Mouse (Mus musculus): ENCODE measurements around the gene Stip1. TPM values are rescaled to one million over a fixed set of nuclear protein-coding genes. Genes with fewer than 3 reads are reported as not detected.
"Not testable (repeated sequence)": the region's sequence is repeated elsewhere in the genome, so short reads cannot be mapped to it uniquely, and the experiment has no call there.

The Stip1 gene
- polyA plus RNA-seq, 1 experiment from 2014 or later: 249 TPM

GRCm38 (mm10) chr19:7058541-7058940, 18.8 kb upstream of the Stip1 start:
- 63% methylated on average over 6 of the region's 6 CpGs for WGBS

GRCm38 (mm10) chr19:7057722-7058207, 18.0 kb upstream of the Stip1 start:
- Histone ChIP-seq H3K9me3 (no peaks in the 10 kb centered on the region), H3K27ac (peak overlapping the region; percentile 73)
- peak; percentile 70 for ATAC-seq (ENCODE audit: borderline replicate concordance, extremely low read depth, low FRiP score, low TSS enrichment)

More at GRCm38 (mm10) chr19:7058541-7058940, 18.8 kb upstream of the Stip1 start:
- Histone ChIP-seq H3K36me3 (no peaks in the 10 kb centered on the region), H3K9me3 (no peaks in the 10 kb centered on the region), H3K4me3 (peak overlapping the region; percentile 58; the same call in 1 of the 2 replicates), H3K4me2 (peak overlapping the region; percentile 98), H3K27ac (peak overlapping the region; percentile 73; the same call in 1 of the 2 replicates), H3K27me3 (no peaks in the 10 kb centered on the region), H3K9ac (no peak overlapping the region), H3K4me1 (peaks cover 33% of the 10 kb centered on the region)
- ATAC-seq (ENCODE audit: borderline replicate concordance, extremely low read depth, low FRiP score, low TSS enrichment): no peak

GRCm38 (mm10) chr19:7057126-7057721, 17.5 kb upstream of the Stip1 start:
- Histone ChIP-seq H3K4me2 (peak overlapping the region; percentile 98), H3K4me1 (peaks cover 33% of the 10 kb centered on the region), H3K9me3 (no peaks in the 10 kb centered on the region), H3K27ac (peak overlapping the region; percentile 73), H3K36me3 (no peaks in the 10 kb centered on the region), H3K9ac (peak overlapping the region; percentile 65), H3K4me3 (peak overlapping the region; percentile 58), H3K27me3 (no peaks in the 10 kb centered on the region)
- ATAC-seq (ENCODE audit: borderline replicate concordance, extremely low read depth, low FRiP score, low TSS enrichment): peak; percentile 43
- WGBS: under 1% methylated on average over 16 of the region's 16 CpGs

More at GRCm38 (mm10) chr19:7057722-7058207, 18.0 kb upstream of the Stip1 start:
- under 1% methylated on average over 15 of the region's 15 CpGs for WGBS
- peaks cover 33% of the 10 kb centered on the region for H3K4me1 ChIP-seq
- peak overlapping the region; percentile 98 for H3K4me2 ChIP-seq
- H3K36me3 ChIP-seq: no peaks in the 10 kb centered on the region
- H3K9ac ChIP-seq: peak overlapping the region; percentile 65
- H3K4me3 ChIP-seq: peak overlapping the region; percentile 58
- no peaks in the 10 kb centered on the region for H3K27me3 ChIP-seq

DNA sequence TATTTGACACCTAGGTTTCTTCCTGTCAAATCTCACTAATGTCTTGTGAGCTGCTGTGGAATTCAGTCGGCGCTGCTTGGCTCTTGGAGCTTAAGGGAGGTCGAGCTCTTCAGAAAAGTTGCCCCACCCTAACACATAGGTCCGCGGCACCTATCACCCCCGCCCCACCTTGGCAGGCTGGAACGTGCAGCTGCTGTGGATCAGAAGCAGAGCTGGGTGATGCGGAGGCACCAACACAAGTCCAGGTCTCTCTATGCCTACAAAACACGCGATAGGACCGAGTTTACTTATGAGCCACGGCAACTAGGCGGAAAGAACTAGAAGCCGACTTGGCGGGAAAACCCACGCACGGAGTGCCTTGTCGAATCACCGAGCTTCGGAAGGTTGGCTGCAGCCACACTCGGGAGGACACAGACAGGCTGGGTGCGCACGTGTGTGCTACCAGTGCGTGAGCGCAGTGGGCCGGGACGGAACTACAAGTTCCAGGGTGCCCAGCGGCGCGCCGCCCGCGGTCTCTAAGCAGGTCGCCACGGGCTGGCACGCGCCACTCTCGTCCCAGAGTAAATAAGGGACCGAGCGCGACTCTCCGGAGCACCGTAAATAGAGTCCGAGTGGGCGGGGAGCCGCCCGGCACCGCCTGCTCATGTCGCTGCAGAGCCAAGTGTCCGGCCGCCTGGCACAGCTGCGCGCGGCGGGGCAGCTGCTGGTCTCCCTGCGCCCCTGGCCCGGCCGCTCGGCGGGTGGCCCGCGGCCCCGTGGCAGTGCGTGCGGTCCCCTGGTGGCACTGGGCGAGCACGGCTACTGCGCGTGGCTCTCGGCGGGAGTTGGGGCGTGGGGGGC, 16.7 kb upstream of the Stip1 start, which contains the start of gene Macrod1:
Gene Macrod1, plus strand, starts transcription at position 563 of the 840 bp plus-strand sequence.
- H3K9me3 ChIP-seq: no peaks in the 10 kb centered on the region
- peaks cover 33% of the 10 kb centered on the region for H3K4me1 ChIP-seq
- under 1% methylated on average over 72 of the region's 72 CpGs for WGBS
- H3K36me3 ChIP-seq: no peaks in the 10 kb centered on the region
- ATAC-seq (ENCODE audit: borderline replicate concordance, extremely low read depth, low FRiP score, low TSS enrichment): peak; percentile 71
- H3K4me3 ChIP-seq: peak within 1 kb of the TSS; percentile 58
- H3K9ac ChIP-seq: peak within 1 kb of the TSS; percentile 65
- H3K4me2 ChIP-seq: peak within 1 kb of the TSS; percentile 98
- no peaks in the 10 kb centered on the region for H3K27me3 ChIP-seq
- H3K27ac ChIP-seq: peak within 1 kb of the TSS; percentile 73

GRCm38 (mm10) chr19:7055173-7055572, 15.4 kb upstream of the Stip1 start:
- H3K4me2 ChIP-seq: no peak overlapping the region
- no peak for ATAC-seq (ENCODE audit: borderline replicate concordance, extremely low read depth, low FRiP score, low TSS enrichment)
- no peaks in the 10 kb centered on the region for H3K27me3 ChIP-seq
- no peaks in the 10 kb centered on the region for H3K36me3 ChIP-seq
- H3K27ac ChIP-seq: no peak overlapping the region
- WGBS: 36% methylated on average over 3 of the region's 3 CpGs
- H3K9ac ChIP-seq: no peak overlapping the region
- H3K9me3 ChIP-seq: no peaks in the 10 kb centered on the region
- H3K4me3 ChIP-seq: no peak overlapping the region
- peaks cover 33% of the 10 kb centered on the region for H3K4me1 ChIP-seq

DNA sequence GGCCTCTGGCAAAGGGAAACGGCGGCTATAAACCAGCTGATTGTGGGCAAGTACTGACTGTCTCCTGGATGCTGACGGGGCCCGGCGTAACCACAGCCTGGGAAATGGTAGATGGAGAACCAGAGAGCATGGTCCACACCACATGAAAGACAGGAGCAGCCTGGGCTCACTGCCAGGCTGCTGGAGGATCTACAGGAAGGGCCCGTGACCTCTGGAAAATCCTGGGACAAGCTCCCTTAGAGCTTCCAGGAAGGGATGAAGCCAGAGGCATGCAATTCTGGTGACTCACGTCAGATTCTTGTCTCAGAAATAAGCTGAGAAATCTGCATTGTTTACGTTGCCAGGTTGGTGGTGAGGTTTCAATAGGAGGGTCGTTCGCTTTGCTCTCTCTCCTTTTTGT, 15.0 kb upstream of the Stip1 start:
- no peak overlapping the region for H3K4me3 ChIP-seq
- no peak for ATAC-seq (ENCODE audit: borderline replicate concordance, extremely low read depth, low FRiP score, low TSS enrichment)
- H3K4me2 ChIP-seq: no peak overlapping the region
- WGBS: 35% methylated on average over 10 of the region's 10 CpGs
- no peaks in the 10 kb centered on the region for H3K27me3 ChIP-seq
- H3K36me3 ChIP-seq: no peaks in the 10 kb centered on the region
- no peak overlapping the region for H3K9ac ChIP-seq
- peaks cover 33% of the 10 kb centered on the region for H3K4me1 ChIP-seq
- H3K27ac ChIP-seq: no peak overlapping the region
- no peaks in the 10 kb centered on the region for H3K9me3 ChIP-seq

DNA sequence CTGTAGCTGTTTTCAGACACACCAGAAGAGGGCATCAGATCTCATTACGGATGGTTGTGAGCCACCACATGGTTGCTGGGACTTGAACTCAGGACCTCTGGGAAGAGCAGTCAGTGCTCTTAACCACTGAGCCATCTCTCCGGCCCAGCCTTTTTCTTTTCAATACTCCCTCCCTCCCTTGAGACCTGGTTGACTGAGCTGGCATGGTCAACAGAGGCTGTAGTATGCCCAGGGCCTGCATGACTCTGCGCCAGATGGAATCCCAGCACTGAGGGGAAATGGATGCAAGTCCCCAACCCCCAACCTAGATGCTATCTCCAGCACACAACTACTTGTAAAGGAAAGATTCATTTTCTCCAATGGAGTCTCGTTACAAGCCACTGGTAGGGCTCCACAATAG, 13.6 kb upstream of the Stip1 start:
- H3K9ac ChIP-seq; H3K27me3 ChIP-seq; H3K9me3 ChIP-seq; H3K4me2 ChIP-seq; H3K36me3 ChIP-seq; ATAC-seq (ENCODE audit: borderline replicate concordance, extremely low read depth, low FRiP score, low TSS enrichment); H3K27ac ChIP-seq; H3K4me3 ChIP-seq: not testable (repeated sequence)
- 86% methylated on average over 4 of the region's 4 CpGs for WGBS
- H3K4me1 ChIP-seq: peaks cover 30% of the 10 kb centered on the region

- Histone ChIP-seq H3K4me3 (no peak overlapping the region), H3K27ac (no peak overlapping the region), H3K36me3 (no peaks in the 10 kb centered on the region), H3K4me2 (no peak overlapping the region), H3K27me3 (no peaks in the 10 kb centered on the region), H3K9ac (no peak overlapping the region), H3K9me3 (no peaks in the 10 kb centered on the region), H3K4me1 (no peaks in the 10 kb centered on the region)
- ATAC-seq (ENCODE audit: borderline replicate concordance, extremely low read depth, low FRiP score, low TSS enrichment): no peak
- WGBS: 42% methylated on average over 4 of the region's 4 CpGs
Measured at GRCm38 (mm10) chr19:7044706-7045105, 4.9 kb upstream of the Stip1 start.

DNA sequence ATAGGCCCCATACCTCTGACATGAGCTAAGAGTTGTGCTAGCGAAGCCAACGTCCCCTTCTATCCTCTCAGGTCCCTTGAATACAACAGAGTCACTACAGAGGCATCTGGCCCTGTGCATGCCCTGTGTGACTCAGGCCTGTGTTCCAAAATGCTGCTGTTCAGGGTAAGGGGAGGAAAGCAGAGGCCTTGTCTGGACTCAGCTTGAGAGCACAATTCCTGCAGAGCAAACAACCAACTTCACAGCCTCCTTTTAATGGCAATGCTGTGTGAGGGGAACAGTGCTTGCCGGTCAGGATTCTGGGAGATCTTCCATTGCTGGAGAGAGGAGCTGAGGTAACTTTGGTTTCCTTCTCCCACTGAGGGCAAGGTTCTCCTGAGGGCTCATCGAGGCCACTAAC, 4.5 kb upstream of the Stip1 start:
- Histone ChIP-seq H3K4me1 (no peaks in the 10 kb centered on the region), H3K9ac (no peak overlapping the region), H3K27ac (no peak overlapping the region), H3K4me3 (no peak overlapping the region), H3K27me3 (no peaks in the 10 kb centered on the region), H3K4me2 (no peak overlapping the region), H3K36me3 (no peaks in the 10 kb centered on the region), H3K9me3 (no peaks in the 10 kb centered on the region)
- no peak for ATAC-seq (ENCODE audit: borderline replicate concordance, extremely low read depth, low FRiP score, low TSS enrichment)
- 53% methylated on average over 4 of the region's 4 CpGs for WGBS

DNA sequence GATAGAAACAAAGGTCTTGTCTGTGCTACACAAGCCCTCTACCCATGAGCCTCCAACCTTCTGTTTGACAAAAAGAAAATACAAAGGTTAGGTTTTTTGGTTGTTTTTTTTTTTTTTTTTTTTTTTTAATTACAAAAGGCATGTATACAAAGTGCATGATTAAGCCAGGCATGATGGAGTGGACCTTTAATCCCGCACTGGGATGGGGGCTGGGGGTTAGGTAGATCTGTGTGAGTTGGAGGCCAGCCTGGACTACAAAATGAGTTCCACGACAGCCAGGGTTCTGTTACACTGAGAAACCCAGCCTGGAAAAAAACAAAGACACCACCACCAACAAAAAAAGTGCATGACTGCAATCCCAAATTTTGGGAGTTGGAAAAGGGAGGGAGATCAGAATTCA, 1.4 kb upstream of the Stip1 start:
- Histone ChIP-seq H3K4me1 (peaks cover 11% of the 10 kb centered on the region), H3K9me3 (no peaks in the 10 kb centered on the region), H3K9ac (peak overlapping the region; percentile 51), H3K4me3 (no peak overlapping the region), H3K4me2 (peak overlapping the region; percentile 63), H3K27ac (peak overlapping the region; percentile 86; the same call in 1 of the 2 replicates), H3K27me3 (no peaks in the 10 kb centered on the region), H3K36me3 (0 out of 2 replicates have a peak, but pooled peaks cover 3% of the 10 kb centered on the region)
- WGBS: 89% methylated on average over 2 of the region's 2 CpGs
- no peak for ATAC-seq (ENCODE audit: borderline replicate concordance, extremely low read depth, low FRiP score, low TSS enrichment)

DNA sequence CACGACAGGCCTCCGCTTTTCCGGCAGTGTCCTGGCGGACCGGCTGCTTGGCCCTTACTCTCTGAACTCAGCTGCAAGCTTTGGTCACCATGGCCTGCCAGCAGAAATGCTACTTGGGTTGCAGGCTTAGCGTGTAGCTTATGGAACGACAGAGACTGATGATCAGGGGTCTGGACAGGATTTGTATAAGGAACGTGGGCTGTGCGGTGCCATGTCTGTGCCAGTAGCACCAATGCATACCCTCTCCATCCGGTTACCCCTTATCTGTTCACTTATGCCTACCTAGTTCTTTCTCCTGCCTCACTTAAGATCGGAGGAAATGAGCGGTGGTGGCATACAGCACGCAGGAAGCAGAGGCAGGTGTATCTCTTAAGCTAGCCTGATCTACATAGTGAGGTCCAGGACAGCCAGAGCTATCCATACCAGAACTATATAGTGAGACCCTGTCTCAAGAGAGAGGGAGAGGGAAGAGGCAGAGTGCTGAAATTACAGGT, 917 bp upstream of the Stip1 start:
- no peaks in the 10 kb centered on the region for H3K9me3 ChIP-seq
- H3K27ac ChIP-seq: peak overlapping the region; percentile 86
- H3K4me3 ChIP-seq: peak overlapping the region; percentile 47
- 16% methylated on average over 13 of the region's 13 CpGs for WGBS
- H3K4me2 ChIP-seq: peak overlapping the region; percentile 63
- no peaks in the 10 kb centered on the region for H3K27me3 ChIP-seq
- peaks cover 11% of the 10 kb centered on the region for H3K4me1 ChIP-seq
- H3K36me3 ChIP-seq: 0 out of 2 replicates have a peak, but pooled peaks cover 3% of the 10 kb centered on the region
- H3K9ac ChIP-seq: peak overlapping the region; percentile 51
- ATAC-seq (ENCODE audit: borderline replicate concordance, extremely low read depth, low FRiP score, low TSS enrichment): peak; percentile 0; the same call in 1 of the 2 replicates
